Mouse (Mus musculus) CH12.LX (cell line): ENCODE data around the gene Adamts7. TPM values are rescaled to one million over a fixed set of nuclear protein-coding genes. Genes with fewer than 3 reads are reported as not detected.

Source experiments
- DNase-seq: peaks from one replicate; pipeline ENCODE4 v3.0.0-alpha.2; 2013; ENCODE audit errors: extremely low read depth
- H3K27ac ChIP-seq: 2 replicates; pipeline ENCODE4 v1.5.1; 2012; ENCODE audit warnings: low read depth, mild to moderate bottlenecking, control low read depth, moderate library complexity; ENCODE audit not compliant: insufficient read depth
- H3K27me3 ChIP-seq: replicated peaks from 2 replicates; pipeline ENCODE3; 2012; ENCODE audit warnings: inconsistent platforms
- H3K36me3 ChIP-seq, 2 experiments: replicated peaks in 1 of 2; 2 replicates each; pipeline versions ENCODE3 to v1.6.1; 2012; ENCODE audit warnings: inconsistent platforms in 1 of 2, low read length in 1 of 2, mild to moderate bottlenecking in 1 of 2, mixed read lengths in 1 of 2, moderate library complexity in 1 of 2; ENCODE audit not compliant: control insufficient read depth in 1 of 2, insufficient read depth in 1 of 2
- H3K4me1 ChIP-seq, 2 experiments: 2 replicates each; pipeline ENCODE4 v1.6.1; 2012; ENCODE audit warnings: inconsistent platforms in 1 of 2, moderate library complexity in 1 of 2; ENCODE audit not compliant: insufficient read depth in 2 of 2, control insufficient read depth in 1 of 2
- H3K4me2 ChIP-seq: 2 replicates; pipeline ENCODE4 v1.6.1; 2012; ENCODE audit warnings: low read depth, mild to moderate bottlenecking, control low read depth; ENCODE audit not compliant: poor library complexity, insufficient read depth, severe bottlenecking
- H3K4me3 ChIP-seq, 3 experiments: fragments of 150-350 bp in 1 of 3; sonication (generic) in 1 of 3; replicated peaks in 1 of 3; 2 replicates each; pipeline versions ENCODE3 to v1.5.1; 2011 to 2012; ENCODE audit warnings: low read depth in 2 of 3, low read length in 2 of 3, mild to moderate bottlenecking in 2 of 3, moderate library complexity in 2 of 3, control low read depth in 1 of 3, improper control_type of control experiment in 1 of 3, inconsistent platforms in 1 of 3, mixed read lengths in 1 of 3; ENCODE audit not compliant: poor library complexity in 1 of 3
- H3K79me2 ChIP-seq: replicated peaks from 2 replicates; pipeline ENCODE4 v1.6.1; 2012; ENCODE audit warnings: mild to moderate bottlenecking, moderate library complexity; ENCODE audit not compliant: control insufficient read depth, poor library complexity, insufficient read depth, severe bottlenecking; ENCODE audit errors: extremely low read depth
- H3K9ac ChIP-seq: 2 replicates; pipeline ENCODE4 v1.6.1; 2012; ENCODE audit warnings: low read depth, mild to moderate bottlenecking, control low read depth, moderate library complexity; ENCODE audit not compliant: insufficient read depth
- H3K9me3 ChIP-seq: replicated peaks from 2 replicates; pipeline ENCODE3; 2012; ENCODE audit warnings: low read length, inconsistent platforms, mixed read lengths
- CHD1 ChIP-seq: IDR thresholded peaks from 2 replicates; pipeline ENCODE4 v1.6.1; 2012; ENCODE audit warnings: low read depth, low read length, improper control_type of control experiment, inconsistent platforms
- CTCF ChIP-seq, 2 experiments: IDR thresholded peaks in 1 of 2; conservative IDR thresholded peaks in 1 of 2; 2 replicates each; pipeline ENCODE4 v1.5.1; 2011 to 2012; ENCODE audit warnings: low read depth in 2 of 2, low read length in 2 of 2, improper control_type of control experiment in 1 of 2, inconsistent platforms in 1 of 2, mild to moderate bottlenecking in 1 of 2, moderate library complexity in 1 of 2
- E2F4 ChIP-seq: IDR thresholded peaks from 2 replicates; pipeline ENCODE4 v1.6.1; 2011; ENCODE audit warnings: low read depth, low read length, improper control_type of control experiment; ENCODE audit not compliant: insufficient replicate concordance
- ELF1 ChIP-seq: IDR thresholded peaks from 2 replicates; pipeline ENCODE4 v1.6.1; 2014; ENCODE audit warnings: low read depth, mild to moderate bottlenecking, inconsistent platforms, low read length, improper control_type of control experiment
- EP300 ChIP-seq: IDR thresholded peaks from 2 replicates; pipeline ENCODE4 v1.6.1; 2011; ENCODE audit warnings: low read length, improper control_type of control experiment
- GABPA ChIP-seq: IDR thresholded peaks from 2 replicates; pipeline ENCODE4 v1.6.1; 2012; ENCODE audit warnings: low read depth, low read length, improper control_type of control experiment, inconsistent platforms; ENCODE audit not compliant: insufficient replicate concordance
- JUN ChIP-seq: IDR thresholded peaks from 2 replicates; pipeline ENCODE4 v1.6.1; 2011; ENCODE audit warnings: low read depth, mild to moderate bottlenecking, low read length, improper control_type of control experiment, moderate library complexity; ENCODE audit not compliant: insufficient read depth
- KAT2A ChIP-seq: IDR thresholded peaks from 2 replicates; pipeline ENCODE4 v1.6.1; 2012; ENCODE audit warnings: low read length, improper control_type of control experiment, inconsistent platforms; ENCODE audit not compliant: insufficient replicate concordance
- MAFK ChIP-seq: IDR thresholded peaks from 2 replicates; pipeline ENCODE4 v1.6.1; 2011; ENCODE audit warnings: low read length, improper control_type of control experiment; ENCODE audit not compliant: insufficient replicate concordance
- MAZ ChIP-seq: IDR thresholded peaks from 2 replicates; pipeline ENCODE4 v1.6.1; 2012; ENCODE audit warnings: low read depth, mild to moderate bottlenecking, inconsistent platforms, low read length, improper control_type of control experiment, moderate library complexity
- MXI1 ChIP-seq: IDR thresholded peaks from 2 replicates; pipeline ENCODE4 v1.6.1; 2011; ENCODE audit warnings: mild to moderate bottlenecking, low read depth, low read length, improper control_type of control experiment
- MYC ChIP-seq: IDR thresholded peaks from 2 replicates; pipeline ENCODE4 v1.6.1; 2011; ENCODE audit warnings: low read depth, mild to moderate bottlenecking, improper control_type of control experiment, low read length
- NELFE ChIP-seq: IDR thresholded peaks from 2 replicates; pipeline ENCODE4 v1.6.1; 2011; ENCODE audit warnings: low read depth, low read length, improper control_type of control experiment
- POLR2AphosphoS2 ChIP-seq: IDR thresholded peaks from 2 replicates; pipeline ENCODE4 v1.6.1; 2011; ENCODE audit warnings: low read depth, low read length, improper control_type of control experiment
- RCOR1 ChIP-seq: conservative IDR thresholded peaks from 2 replicates; pipeline ENCODE4 v1.6.1; 2012; ENCODE audit warnings: low read depth, mild to moderate bottlenecking, inconsistent platforms, low read length, improper control_type of control experiment
- SIN3A ChIP-seq: IDR thresholded peaks from 2 replicates; pipeline ENCODE4 v1.6.1; 2012; ENCODE audit warnings: low read length, improper control_type of control experiment, inconsistent platforms
- SMC3 ChIP-seq: IDR thresholded peaks from 2 replicates; pipeline ENCODE4 v1.6.1; 2011; ENCODE audit warnings: low read depth, low read length, improper control_type of control experiment
- TCF12 ChIP-seq: IDR thresholded peaks from 2 replicates; pipeline ENCODE4 v1.6.1; 2014; ENCODE audit warnings: low read depth, mild to moderate bottlenecking, inconsistent platforms, low read length, improper control_type of control experiment
- ZC3H11A ChIP-seq: IDR thresholded peaks from 2 replicates; pipeline ENCODE4 v1.6.1; 2012; ENCODE audit warnings: low read depth, mild to moderate bottlenecking, inconsistent platforms, low read length, improper control_type of control experiment
- dilution Hi-C: fragments of 300-500 bp; cut with MboI; formaldehyde crosslinking; loops from 2 replicates; pipeline ENCODE4 v1.14.3; 2020; ENCODE audit warnings: low sequenced_read_pairs; ENCODE audit not compliant: extremely low pct_unique_long_range_greater_than_20kb, extremely low pct_ligation_motif_present
- in situ Hi-C: fragments of 300-500 bp; cut with MboI; formaldehyde crosslinking; loops from 3 replicates; pipeline ENCODE4 v1.14.3; 2019; ENCODE audit warnings: low sequenced_read_pairs, low pct_ligation_motif_present, low pct_unique_long_range_greater_than_20kb, mixed read lengths
- polyA plus RNA-seq: library from polyadenylated mRNA; unstranded; fragments of >175 nt; gene quantifications from 2 replicates; pipeline ENCODE4 v1.2.1, GENCODE M21; 2012; ENCODE audit warnings: low read depth; ENCODE audit not compliant: insufficient read length
- total RNA-seq, 2 experiments: library from RNA; depleted of rRNA; stranded (reverse); fragments of 300-350 nt in 1 of 2; fragments of >200 nt in 1 of 2; gene quantifications; 2 replicates each; pipeline ENCODE4 v1.2.3; 2012 to 2014

Gene Adamts7
- total and polyA plus RNA-seq, 3 experiments, result 4.7 to 15.7 (median 9.2) TPM

DNA sequence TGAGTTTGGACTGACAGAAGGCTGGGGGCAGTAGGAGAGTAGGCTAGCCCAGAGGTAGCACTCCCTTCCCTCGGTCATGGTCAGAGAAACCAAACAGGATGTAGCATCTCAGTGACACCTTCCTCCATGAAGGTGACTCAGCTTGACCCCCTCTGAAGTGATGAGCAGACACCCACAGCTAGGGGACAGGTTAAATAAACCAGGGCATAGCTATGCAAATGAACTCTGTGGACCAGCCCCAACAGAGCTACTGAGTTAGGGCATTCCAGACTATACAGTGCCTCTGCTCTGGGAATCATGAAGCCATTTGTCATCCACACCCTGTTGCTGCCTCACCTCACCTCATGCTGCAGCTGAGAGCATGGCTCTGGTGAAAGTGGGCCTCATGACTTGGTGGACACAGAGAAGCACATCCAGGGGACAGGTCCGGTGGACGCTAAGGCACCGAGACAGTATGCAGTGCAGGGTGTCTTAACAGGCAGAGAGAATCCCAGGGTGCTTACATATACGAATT is 71.1 kb downstream of the Adamts7 start:
- TF ChIP-seq TCF12 (no peak), MAZ (no peak), GABPA (no peak), ELF1 (no peak), MYC (no peak), SIN3A (no peak), EP300 (no peak), E2F4 (no peak)
- H3K4me1 ChIP-seq, result peaks cover 3 to 41% of the 10 kb centered on the region in 2 experiments; a peak in 2 of 4 replicates
- in situ Hi-C loops, result no loop called here
- dilution Hi-C loops, result no loop called here
- H3K27me3 ChIP-seq, result no peaks in the 10 kb centered on the region
- H3K4me3 ChIP-seq, result no peak overlapping the region
- no peak overlapping the region for H3K4me2 ChIP-seq
- H3K79me2 ChIP-seq, result no peaks in the 10 kb centered on the region
- no peak for DNase-seq
- H3K9ac ChIP-seq, result no peak overlapping the region
- H3K9me3 ChIP-seq, result no peaks in the 10 kb centered on the region
- H3K36me3 ChIP-seq, result no peaks in the 10 kb centered on the region
- no peak overlapping the region for H3K27ac ChIP-seq

DNA sequence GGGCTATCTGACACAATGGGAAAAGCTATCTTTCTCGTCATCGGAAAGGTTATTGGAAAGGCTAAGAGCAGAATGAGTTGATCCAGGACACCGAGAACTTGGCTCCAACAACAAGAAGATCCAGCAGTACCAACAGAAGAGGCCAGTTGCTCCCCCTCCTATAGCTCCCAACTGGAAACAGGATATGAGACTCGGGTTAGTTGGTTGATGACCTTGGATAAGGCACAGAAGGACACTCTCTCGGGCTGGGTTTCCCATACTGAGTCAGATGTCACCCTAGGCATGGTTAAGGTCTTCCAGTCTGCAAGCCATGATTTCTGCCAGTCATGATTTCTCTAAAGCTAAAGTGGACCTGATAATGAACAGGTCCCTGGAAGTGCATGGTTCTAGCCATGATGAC is 71.9 kb downstream of the Adamts7 start:
- no peak for DNase-seq
- Histone ChIP-seq H3K27ac (no peak overlapping the region), H3K9me3 (no peaks in the 10 kb centered on the region), H3K9ac (no peak overlapping the region), H3K79me2 (no peaks in the 10 kb centered on the region), H3K4me1 (peaks cover 3 to 38% of the 10 kb centered on the region in 2 experiments; a peak in 2 of 4 replicates), H3K4me3 (no peak overlapping the region), H3K27me3 (no peaks in the 10 kb centered on the region), H3K36me3 (no peaks in the 10 kb centered on the region), H3K4me2 (no peak overlapping the region)
- in situ Hi-C loops, result no loop called here
- dilution Hi-C loops, result no loop called here
- no peak for TF ChIP-seq EP300
- TF ChIP-seq NELFE, result no peak
- no peak for TF ChIP-seq SIN3A
- no peak for TF ChIP-seq MYC
- no peak for TF ChIP-seq MXI1
- no peak for TF ChIP-seq MAZ
- no peak for TF ChIP-seq RCOR1
- no peak for TF ChIP-seq CTCF (conservative IDR thresholded peaks at IDR 0.05 in 1 of 2, IDR thresholded peaks at IDR 0.05 in 1 of 2; ENCODE audit: low read depth in 2 of 2, low read length in 2 of 2)
- TF ChIP-seq POLR2AphosphoS2, result no peak
- TF ChIP-seq ELF1, result no peak
- TF ChIP-seq JUN, result no peak
- TF ChIP-seq KAT2A, result no peak
- no peak for TF ChIP-seq MAFK
- TF ChIP-seq ZC3H11A, result no peak
- TF ChIP-seq SMC3, result no peak
- no peak for TF ChIP-seq TCF12
- TF ChIP-seq CHD1, result no peak
